Mouse (Mus musculus) forebrain, embryonic 12.5 days (tissue): ENCODE measurements at regions not wholly inside any gene's neighbourhood (a gene's known extent, or its start where the extent isn't known, plus 50 kb on each side); places are given as distances from the start of the nearest gene placed in this dataset.

Source experiments
- ATAC-seq: fragments of 200-750 bp; cut with Nextera tagmentation; 2 replicates; pipeline ENCODE4 v1.8.0; 2017; ENCODE audit warnings: moderate TSS enrichment; ENCODE audit not compliant: low FRiP score
- H3K27ac ChIP-seq: fragments of 300-500 bp; sonication (generic); 2 replicates; pipeline ENCODE4 v1.5.1; 2016; ENCODE audit warnings: mild to moderate bottlenecking
- H3K27me3 ChIP-seq: fragments of 300-500 bp; sonication (generic); 2 replicates; pipeline ENCODE4 v1.6.1; 2016; ENCODE audit warnings: mild to moderate bottlenecking
- H3K36me3 ChIP-seq: fragments of 300-500 bp; sonication (generic); replicated peaks from 2 replicates; pipeline ENCODE4 v1.6.1; 2016; ENCODE audit warnings: mild to moderate bottlenecking
- H3K4me1 ChIP-seq: fragments of 300-500 bp; sonication (generic); 2 replicates; pipeline ENCODE4 v1.6.1; 2016
- H3K4me2 ChIP-seq: fragments of 300-500 bp; sonication (generic); 2 replicates; pipeline ENCODE4 v1.6.1; 2016; ENCODE audit warnings: mild to moderate bottlenecking, moderate library complexity
- H3K4me3 ChIP-seq: fragments of 300-500 bp; sonication (generic); replicated peaks from 2 replicates; pipeline ENCODE4 v1.5.1; 2016; ENCODE audit warnings: mild to moderate bottlenecking
- H3K9ac ChIP-seq: fragments of 300-500 bp; sonication (generic); 2 replicates; pipeline ENCODE4 v1.6.1; 2016; ENCODE audit warnings: mild to moderate bottlenecking
- H3K9me3 ChIP-seq: fragments of 300-500 bp; sonication (generic); 2 replicates; pipeline ENCODE4 v1.6.1; 2016
- WGBS: fragments of 180-500 bp; shearing (Covaris S2); methylation state at CpG from one replicate; pipeline ENCODE4 v1.1.7; 2016; 5-methylcytosine and 5-hydroxymethylcytosine counted together

- no peaks in the 10 kb centered on the region for H3K27me3 ChIP-seq
- no peak overlapping the region for H3K4me3 ChIP-seq
- H3K4me1 ChIP-seq, result peaks cover 5% of the 10 kb centered on the region; the same call in 1 of the 2 replicates
- 82% methylated on average over 4 of the region's 4 CpGs for WGBS
- no peaks in the 10 kb centered on the region for H3K9me3 ChIP-seq
- H3K27ac ChIP-seq, result no peak overlapping the region
- no peaks in the 10 kb centered on the region for H3K36me3 ChIP-seq
- ATAC-seq, result no peak
- H3K9ac ChIP-seq, result no peak overlapping the region
- H3K4me2 ChIP-seq, result no peak overlapping the region
Observed at GRCm38 (mm10) chr8:34495974-34496373, 384.4 kb upstream of the Gm10131 start.

DNA sequence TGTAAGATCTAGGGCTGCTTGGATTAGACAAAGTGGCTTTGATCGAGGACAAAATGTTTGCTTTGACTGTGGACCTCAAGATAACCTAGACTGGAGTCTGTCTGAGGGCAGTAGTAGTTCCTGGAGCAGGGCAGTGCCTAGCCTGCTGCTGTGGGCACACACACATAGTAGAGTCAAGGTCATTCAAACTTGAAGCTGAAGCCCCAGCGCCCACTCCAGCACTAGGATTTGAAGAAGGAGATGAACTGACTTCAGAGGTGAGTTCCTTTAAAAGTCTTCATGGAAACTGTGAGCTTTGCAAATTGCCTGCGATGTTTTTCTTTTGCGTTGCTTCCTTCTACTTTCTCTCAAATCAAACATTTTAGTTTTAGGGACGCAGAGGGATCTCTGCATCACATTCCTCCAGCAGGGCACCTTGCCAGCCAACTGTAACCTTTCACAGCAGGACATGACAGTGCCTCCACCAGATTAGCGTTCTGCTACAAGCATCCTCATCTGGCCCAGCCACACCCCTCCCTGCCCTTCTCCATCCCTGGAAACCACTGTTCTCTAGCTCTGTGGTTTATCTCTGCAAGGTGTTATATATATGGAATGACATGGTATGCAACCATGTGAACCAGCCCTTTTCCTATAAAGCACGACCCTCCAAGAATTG is 377.3 kb upstream of the Gm10131 start:
- Histone ChIP-seq H3K9ac (no peak overlapping the region), H3K4me2 (no peak overlapping the region), H3K27me3 (peaks cover 6% of the 10 kb centered on the region; the same call in 1 of the 2 replicates), H3K9me3 (no peaks in the 10 kb centered on the region), H3K4me3 (no peak overlapping the region), H3K27ac (no peak overlapping the region), H3K36me3 (no peaks in the 10 kb centered on the region), H3K4me1 (peaks cover 16% of the 10 kb centered on the region)
- WGBS, result 72% methylated on average over 7 of the region's 7 CpGs
- ATAC-seq, result no peak

DNA sequence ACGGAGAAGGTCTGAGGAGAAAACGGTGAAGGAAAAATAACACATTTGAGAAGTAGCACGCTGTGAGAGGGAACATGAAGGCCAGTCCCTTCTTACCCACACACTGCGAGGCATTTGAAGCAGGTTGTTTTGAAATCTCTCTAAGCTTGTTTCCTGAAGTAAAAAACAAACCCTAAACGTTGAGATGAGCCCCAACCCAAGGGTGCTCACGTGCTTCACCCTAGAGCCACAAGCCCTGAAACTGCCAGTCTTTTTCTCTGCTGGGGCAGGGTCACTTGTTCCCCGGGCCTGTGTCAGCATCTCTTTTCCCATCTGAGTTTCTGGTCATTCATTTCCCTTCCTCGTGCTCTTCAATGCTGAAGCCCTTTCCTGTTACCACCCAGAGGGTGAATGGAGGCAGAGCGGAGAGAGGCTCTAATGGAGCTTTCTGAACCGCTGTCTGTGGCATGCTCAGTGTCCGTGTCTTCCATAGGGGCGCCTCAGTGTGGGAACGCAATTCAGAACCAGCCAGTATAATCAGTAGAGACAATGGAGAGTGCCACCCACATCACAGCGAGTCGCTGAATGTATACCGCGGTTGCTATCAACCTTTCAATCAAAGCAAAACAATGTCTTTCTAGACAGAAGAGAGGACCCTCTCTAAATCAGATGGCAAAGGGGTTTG is 375.0 kb upstream of the Gm10131 start:
- no peaks in the 10 kb centered on the region for H3K36me3 ChIP-seq
- H3K4me3 ChIP-seq, result no peak overlapping the region
- ATAC-seq, result peak; percentile 71; the same call in 1 of the 2 replicates
- H3K27me3 ChIP-seq, result peaks cover 6% of the 10 kb centered on the region; the same call in 1 of the 2 replicates
- H3K9ac ChIP-seq, result no peak overlapping the region
- WGBS, result 49% methylated on average over 17 of the region's 17 CpGs
- H3K4me1 ChIP-seq, result peaks cover 11% of the 10 kb centered on the region
- no peaks in the 10 kb centered on the region for H3K9me3 ChIP-seq
- peak overlapping the region; percentile 17; the same call in 1 of the 2 replicates for H3K4me2 ChIP-seq
- H3K27ac ChIP-seq, result 0 out of 2 replicates have a peak overlapping the region, but pooled peaks have one; percentile 47

DNA sequence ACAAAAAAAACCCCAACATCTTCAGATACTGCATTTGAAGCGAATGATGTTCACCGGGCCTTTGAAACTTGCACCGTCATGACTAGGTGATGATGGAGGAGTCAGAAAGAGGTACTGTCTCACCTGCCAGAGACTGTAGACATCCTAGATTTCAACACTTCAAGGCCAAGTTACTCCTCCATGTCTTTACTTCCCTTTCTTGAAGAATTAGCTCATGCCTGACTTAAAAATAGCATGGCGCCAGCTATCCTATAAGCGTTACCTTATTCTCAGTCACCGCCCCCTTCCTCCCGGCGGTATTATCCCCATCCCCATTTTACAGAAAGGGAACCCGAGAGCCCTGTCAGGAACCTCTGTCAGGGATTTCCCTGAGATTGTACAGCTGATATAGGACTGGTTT is 374.4 kb upstream of the Gm10131 start:
- Histone ChIP-seq H3K36me3 (no peaks in the 10 kb centered on the region), H3K4me2 (no peak overlapping the region), H3K27ac (no peak overlapping the region), H3K27me3 (peaks cover 6% of the 10 kb centered on the region; the same call in 1 of the 2 replicates), H3K9ac (no peak overlapping the region), H3K4me1 (peaks cover 11% of the 10 kb centered on the region), H3K4me3 (no peak overlapping the region), H3K9me3 (no peaks in the 10 kb centered on the region)
- no peak for ATAC-seq
- 95% methylated on average over 9 of the region's 9 CpGs for WGBS

GRCm38 (mm10) chr8:34485346-34485745 is 373.8 kb upstream of the Gm10131 start:
- ATAC-seq, result no peak
- H3K4me2 ChIP-seq, result no peak overlapping the region
- peaks cover 11% of the 10 kb centered on the region for H3K4me1 ChIP-seq
- H3K9ac ChIP-seq, result no peak overlapping the region
- WGBS, result 86% methylated on average over 6 of the region's 6 CpGs
- H3K36me3 ChIP-seq, result no peaks in the 10 kb centered on the region
- peaks cover 6% of the 10 kb centered on the region; the same call in 1 of the 2 replicates for H3K27me3 ChIP-seq
- H3K27ac ChIP-seq, result no peak overlapping the region
- H3K4me3 ChIP-seq, result no peak overlapping the region
- no peaks in the 10 kb centered on the region for H3K9me3 ChIP-seq

DNA sequence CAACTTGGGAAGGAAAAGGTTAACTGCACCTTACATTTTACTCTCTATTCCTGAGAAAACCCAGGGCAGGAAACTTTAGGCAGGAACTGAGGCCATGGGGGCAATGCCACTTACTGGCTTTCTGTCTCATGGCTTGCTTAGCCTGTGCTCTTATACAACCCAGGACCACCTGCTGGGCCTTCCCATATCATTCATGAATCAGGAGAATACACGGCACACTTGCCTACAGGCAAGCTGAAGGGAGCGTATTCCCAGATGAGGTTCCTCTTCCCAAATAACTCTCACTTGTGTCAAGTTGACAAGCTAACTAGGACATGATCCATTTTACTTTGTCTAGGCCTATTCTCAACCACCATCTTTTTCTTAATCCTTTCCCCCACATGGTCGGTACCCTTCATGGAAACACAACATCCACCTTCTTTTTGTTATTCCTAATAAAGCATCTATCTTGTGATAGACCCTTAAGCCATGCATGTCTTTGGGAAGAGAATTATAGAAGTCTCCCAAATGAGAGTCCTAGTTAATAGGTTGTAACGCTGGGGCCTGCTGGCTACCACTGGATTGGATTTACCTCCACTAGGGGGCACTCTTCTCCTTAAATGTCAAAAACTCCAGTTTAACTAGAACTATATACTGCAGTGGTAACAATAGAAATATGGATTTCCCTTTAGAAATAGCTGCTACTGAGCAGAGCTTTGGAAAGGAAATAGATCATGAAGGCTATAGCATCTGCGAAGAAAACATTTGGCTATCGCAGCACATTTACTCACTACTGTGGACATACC is 373.2 kb upstream of the Gm10131 start:
- no peak overlapping the region for H3K4me2 ChIP-seq
- H3K36me3 ChIP-seq, result no peaks in the 10 kb centered on the region
- 73% methylated on average over 6 of the region's 6 CpGs for WGBS
- H3K4me1 ChIP-seq, result peaks cover 11% of the 10 kb centered on the region
- H3K4me3 ChIP-seq, result no peak overlapping the region
- peaks cover 6% of the 10 kb centered on the region; the same call in 1 of the 2 replicates for H3K27me3 ChIP-seq
- H3K27ac ChIP-seq, result no peak overlapping the region
- H3K9me3 ChIP-seq, result no peaks in the 10 kb centered on the region
- no peak overlapping the region for H3K9ac ChIP-seq
- ATAC-seq, result 0 out of 2 replicates have a peak, but pooled peaks have one; percentile 27

DNA sequence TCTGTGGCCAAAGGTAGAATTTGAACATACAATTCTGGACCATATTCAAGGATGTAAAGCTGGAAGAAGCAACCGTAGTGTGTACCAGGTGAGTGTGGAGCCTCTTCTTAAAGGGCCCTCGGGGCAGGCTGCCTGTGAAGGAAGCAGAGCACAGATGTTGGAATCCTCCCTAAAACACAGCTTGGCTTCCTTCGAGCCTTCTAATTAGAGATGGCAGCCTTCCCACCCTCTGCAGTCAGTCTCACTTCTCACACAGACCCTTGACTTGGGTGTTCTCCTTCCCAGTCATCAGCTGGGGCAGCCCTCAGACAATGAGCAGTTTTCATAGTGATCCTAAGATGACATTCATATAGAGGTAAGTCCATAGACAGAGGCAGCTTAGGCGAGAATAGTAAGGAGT is 371.7 kb upstream of the Gm10131 start:
- Histone ChIP-seq H3K9ac (no peak overlapping the region), H3K27me3 (peaks cover 6% of the 10 kb centered on the region; the same call in 1 of the 2 replicates), H3K4me3 (no peak overlapping the region), H3K4me2 (no peak overlapping the region), H3K27ac (no peak overlapping the region), H3K9me3 (no peaks in the 10 kb centered on the region), H3K4me1 (peaks cover 11% of the 10 kb centered on the region), H3K36me3 (no peaks in the 10 kb centered on the region)
- ATAC-seq, result no peak
- WGBS, result 64% methylated on average over 4 of the region's 4 CpGs

- H3K27me3 ChIP-seq, result 0 out of 2 replicates have a peak, but pooled peaks cover under 1% of the 10 kb centered on the region
- no peaks in the 10 kb centered on the region for H3K36me3 ChIP-seq
- no peaks in the 10 kb centered on the region for H3K9me3 ChIP-seq
- H3K4me1 ChIP-seq, result peaks cover 11% of the 10 kb centered on the region
- no peak overlapping the region for H3K4me3 ChIP-seq
- no peak overlapping the region for H3K4me2 ChIP-seq
- ATAC-seq, result no peak
- no peak overlapping the region for H3K9ac ChIP-seq
- 92% methylated on average over 2 of the region's 2 CpGs for whole genome bisulfite sequencing
- no peak overlapping the region for H3K27ac ChIP-seq
Observed at GRCm38 (mm10) chr8:34482676-34483075, 371.1 kb upstream of the Gm10131 start.

DNA sequence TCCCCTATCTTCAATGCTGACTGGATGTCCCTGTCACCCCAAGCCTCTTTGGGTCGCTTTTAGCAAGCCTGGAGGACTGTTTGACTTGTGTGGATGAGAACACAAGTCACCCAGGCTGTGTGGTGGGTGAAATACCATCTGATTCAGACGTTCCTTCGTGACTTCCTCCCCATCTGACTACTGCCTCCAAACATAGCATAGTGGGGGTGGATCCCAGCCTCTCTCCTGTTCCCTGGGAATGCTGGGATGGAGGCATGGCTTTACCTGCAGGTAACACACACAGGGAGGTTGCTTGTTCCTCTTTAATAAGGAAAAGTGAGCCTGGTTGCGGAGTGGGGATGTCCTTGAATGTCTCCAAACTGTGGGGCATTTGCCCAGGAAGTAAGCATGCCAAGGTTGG is 369.0 kb upstream of the Gm10131 start:
- H3K4me3 ChIP-seq, result no peak overlapping the region
- 79% methylated on average over 4 of the region's 4 CpGs for WGBS
- no peak overlapping the region for H3K4me2 ChIP-seq
- H3K9me3 ChIP-seq, result no peaks in the 10 kb centered on the region
- H3K4me1 ChIP-seq, result no peaks in the 10 kb centered on the region
- no peak for ATAC-seq
- no peaks in the 10 kb centered on the region for H3K27me3 ChIP-seq
- H3K36me3 ChIP-seq, result no peaks in the 10 kb centered on the region
- no peak overlapping the region for H3K27ac ChIP-seq
- H3K9ac ChIP-seq, result no peak overlapping the region

DNA sequence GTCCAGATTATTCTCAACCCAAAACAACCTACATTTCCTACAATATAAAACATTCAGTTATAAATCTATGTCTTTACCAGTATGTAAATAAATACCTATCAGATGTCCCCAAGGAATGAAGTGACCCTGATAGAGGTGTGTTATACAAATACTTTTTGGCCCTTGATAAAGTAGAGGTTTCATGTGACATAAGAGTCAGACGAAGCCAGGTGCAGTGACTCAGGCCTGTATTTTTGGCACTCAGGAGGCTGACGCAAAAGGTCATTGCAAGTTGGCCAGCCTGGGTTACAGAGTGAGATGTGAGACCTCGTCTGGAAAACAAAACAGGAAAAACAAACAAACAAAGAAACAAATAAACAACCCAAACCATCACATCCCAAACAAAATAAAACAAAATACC is 367.4 kb upstream of the Gm10131 start:
- Histone ChIP-seq H3K27me3 (no peaks in the 10 kb centered on the region), H3K4me3 (no peak overlapping the region), H3K4me1 (0 out of 2 replicates have a peak, but pooled peaks cover 3% of the 10 kb centered on the region), H3K27ac (no peak overlapping the region), H3K4me2 (no peak overlapping the region), H3K9ac (no peak overlapping the region), H3K9me3 (no peaks in the 10 kb centered on the region), H3K36me3 (no peaks in the 10 kb centered on the region)
- no peak for ATAC-seq
- WGBS, result 84% methylated on average over 3 of the region's 3 CpGs

DNA sequence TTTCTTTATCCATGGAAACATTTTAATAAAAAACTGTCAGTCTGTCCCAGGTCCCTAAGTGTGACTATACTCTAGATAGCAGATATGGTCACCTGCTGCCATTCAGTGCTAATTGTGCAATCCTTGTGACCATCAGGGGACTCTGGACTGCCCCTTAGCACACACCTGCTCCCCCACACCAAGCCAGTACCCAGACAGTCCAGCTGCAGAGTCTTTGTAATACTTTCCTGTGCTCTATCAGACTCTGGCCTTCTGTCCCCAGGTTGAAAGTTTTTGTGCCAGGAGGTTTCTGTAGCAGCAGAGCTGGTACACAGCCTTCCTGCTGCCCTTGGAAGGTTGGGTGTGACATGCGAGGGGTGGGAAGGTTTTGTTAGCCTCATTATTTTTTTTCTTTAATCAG is 366.9 kb upstream of the Gm10131 start:
- no peak overlapping the region for H3K27ac ChIP-seq
- H3K9ac ChIP-seq, result no peak overlapping the region
- no peaks in the 10 kb centered on the region for H3K27me3 ChIP-seq
- H3K36me3 ChIP-seq, result no peaks in the 10 kb centered on the region
- H3K9me3 ChIP-seq, result no peaks in the 10 kb centered on the region
- peaks cover 7% of the 10 kb centered on the region; the same call in 1 of the 2 replicates for H3K4me1 ChIP-seq
- no peak overlapping the region for H3K4me3 ChIP-seq
- H3K4me2 ChIP-seq, result no peak overlapping the region
- ATAC-seq, result no peak
- 75% methylated on average over 1 of the region's 1 CpGs for WGBS

DNA sequence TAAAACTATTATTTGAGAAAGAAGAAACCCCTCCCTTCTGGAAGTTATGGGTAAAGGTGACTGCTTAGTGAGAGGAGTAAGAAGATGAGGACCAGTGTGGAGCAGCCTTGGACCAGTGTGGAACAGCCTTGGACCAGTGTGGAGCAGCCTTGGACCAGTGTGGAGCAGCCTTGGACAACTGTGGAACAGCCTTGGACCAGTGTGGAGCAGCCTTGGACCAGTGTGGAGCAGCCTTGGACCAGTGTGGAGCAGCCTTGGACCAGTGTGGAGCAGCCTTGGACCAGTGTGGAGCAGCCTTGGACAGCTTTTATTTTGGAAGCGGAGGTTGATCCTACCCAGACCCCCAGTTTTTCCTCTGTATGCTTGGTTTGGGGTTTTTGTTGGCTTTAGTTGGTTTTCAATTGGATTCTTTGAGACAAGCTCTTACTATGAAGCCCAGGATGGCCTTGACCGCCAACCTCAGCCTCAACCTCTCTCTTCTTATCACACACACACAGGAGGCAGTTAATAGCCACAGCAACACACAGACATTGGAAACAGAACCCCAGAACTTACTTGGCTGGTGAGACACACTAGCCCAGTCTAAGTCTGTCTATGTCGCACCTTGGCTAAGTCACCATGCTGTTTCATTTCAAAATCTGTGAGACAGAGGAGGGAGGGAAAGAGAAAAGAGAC is 364.7 kb upstream of the Gm10131 start:
- no peaks in the 10 kb centered on the region for H3K36me3 ChIP-seq
- no peak overlapping the region for H3K4me2 ChIP-seq
- no peaks in the 10 kb centered on the region for H3K9me3 ChIP-seq
- H3K27ac ChIP-seq, result no peak overlapping the region
- no peaks in the 10 kb centered on the region for H3K27me3 ChIP-seq
- 90% methylated on average over 3 of the region's 3 CpGs for WGBS
- H3K4me1 ChIP-seq, result peaks cover 22% of the 10 kb centered on the region
- H3K4me3 ChIP-seq, result no peak overlapping the region
- ATAC-seq, result no peak
- no peak overlapping the region for H3K9ac ChIP-seq
